ENCODE assay signal across 17 mouse cellular contexts in genomic region chr10:43084087-43084366, GRCm38 (mm10).
DNase-seq lines count a peak whose midpoint lies in the region; ATAC-seq lines count a peak whose summit lies in the region.
"Had no signal": no experiment of that assay in that cellular context is flagged by ENCODE, and none has a peak within 500 bp of the region (broad histone marks: within the 10 kb centered on the region; RNA-seq: fewer than 3 reads in every experiment).

No protein-coding gene starts in this region.

- no peak overlapping the region for H3K4me2 ChIP-seq in embryonic facial prominence, embryonic 14.5 days (ENCODE audit: low read depth, low read length)
- H3K4me2 ChIP-seq in hindbrain, embryonic 14.5 days (replicated peaks): no peak overlapping the region
- peak overlapping the region; percentile 29 for H3K4me2 ChIP-seq in midbrain, embryonic 14.5 days (ENCODE audit: low read length)
- no peak overlapping the region for H3K4me2 ChIP-seq in intestine, embryonic 16.5 days (ENCODE audit: low read depth, low read length)
- H3K4me2 ChIP-seq: heart, embryonic 12.5 days; intestine, embryonic 15.5 days; lung, embryonic 15.5 days had no signal

- no peaks in the 10 kb centered on the region for H3K4me1 ChIP-seq in embryonic facial prominence, embryonic 14.5 days (ENCODE audit: control insufficient read depth, insufficient read depth, low read length)
- H3K4me1 ChIP-seq in embryonic facial prominence, embryonic 10.5 days: peaks cover 7% of the 10 kb centered on the region
- H3K4me1 ChIP-seq in hindbrain, embryonic 14.5 days (replicated peaks; ENCODE audit: control insufficient read depth, insufficient read depth, low read length): peaks cover 20% of the 10 kb centered on the region
- peaks cover 26% of the 10 kb centered on the region for H3K4me1 ChIP-seq in midbrain, embryonic 14.5 days (ENCODE audit: control insufficient read depth, insufficient read depth, low read length)
- H3K4me1 ChIP-seq in intestine, embryonic 16.5 days (ENCODE audit: control insufficient read depth, insufficient read depth, low read length): no peaks in the 10 kb centered on the region
- H3K4me1 ChIP-seq: intestine, embryonic 15.5 days; lung, embryonic 15.5 days had no signal

- no peak overlapping the region for H3K9ac ChIP-seq in embryonic facial prominence, embryonic 14.5 days (ENCODE audit: low read depth, low read length)
- H3K9ac ChIP-seq in hindbrain, embryonic 14.5 days: peak overlapping the region; percentile 35
- peak overlapping the region; percentile 44 for H3K9ac ChIP-seq in midbrain, embryonic 14.5 days (replicated peaks; ENCODE audit: low read length)
- no peak overlapping the region for H3K9ac ChIP-seq in intestine, embryonic 16.5 days (ENCODE audit: low read depth, low read length)
- H3K9ac ChIP-seq: heart, embryonic 12.5 days; intestine, embryonic 15.5 days; lung, embryonic 15.5 days had no signal

- no peak overlapping the region for H3K27ac ChIP-seq in embryonic facial prominence, embryonic 14.5 days (replicated peaks; ENCODE audit: low read depth, low read length)
- no peak overlapping the region; the same call in 1 of the 2 replicates for H3K27ac ChIP-seq in embryonic facial prominence, embryonic 10.5 days (replicated peaks)
- H3K27ac ChIP-seq in hindbrain, embryonic 14.5 days: peak overlapping the region; percentile 68
- peak overlapping the region; percentile 89 for H3K27ac ChIP-seq in midbrain, embryonic 14.5 days (replicated peaks; ENCODE audit: low read depth, low read length)
- H3K27ac ChIP-seq in intestine, embryonic 16.5 days (ENCODE audit: low read length): no peak overlapping the region
- H3K27ac ChIP-seq: intestine, embryonic 15.5 days; kidney, postnatal 0 days; lung, embryonic 15.5 days had no signal

- H3K27me3 ChIP-seq in embryonic facial prominence, embryonic 14.5 days (replicated peaks; ENCODE audit: control insufficient read depth, insufficient read depth, low read length): no peaks in the 10 kb centered on the region
- no peaks in the 10 kb centered on the region for H3K27me3 ChIP-seq in embryonic facial prominence, embryonic 10.5 days (replicated peaks; ENCODE audit: low read depth, poor library complexity, severe bottlenecking)
- H3K27me3 ChIP-seq in hindbrain, embryonic 14.5 days (ENCODE audit: control insufficient read depth, insufficient read depth, low read length): no peaks in the 10 kb centered on the region
- H3K27me3 ChIP-seq in midbrain, embryonic 14.5 days (ENCODE audit: control insufficient read depth, insufficient read depth, low read length): no peaks in the 10 kb centered on the region
- no peaks in the 10 kb centered on the region for H3K27me3 ChIP-seq in intestine, embryonic 16.5 days (replicated peaks; ENCODE audit: control insufficient read depth, insufficient read depth, low read length)
- H3K27me3 ChIP-seq: heart, embryonic 12.5 days; intestine, embryonic 15.5 days; lung, embryonic 15.5 days had no signal

- H3K9me3 ChIP-seq in embryonic facial prominence, embryonic 14.5 days (ENCODE audit: control insufficient read depth, low read length): no peaks in the 10 kb centered on the region
- H3K9me3 ChIP-seq in embryonic facial prominence, embryonic 10.5 days: no peaks in the 10 kb centered on the region
- no peaks in the 10 kb centered on the region for H3K9me3 ChIP-seq in hindbrain, embryonic 14.5 days (ENCODE audit: control insufficient read depth, low read length)
- no peaks in the 10 kb centered on the region for H3K9me3 ChIP-seq in midbrain, embryonic 14.5 days (ENCODE audit: control insufficient read depth, low read length)
- H3K9me3 ChIP-seq in intestine, embryonic 16.5 days (ENCODE audit: control insufficient read depth, low read length): no peaks in the 10 kb centered on the region
- H3K9me3 ChIP-seq: G1E; intestine, embryonic 15.5 days; lung, embryonic 15.5 days had no signal

- ATAC-seq in embryonic facial prominence, embryonic 14.5 days (ENCODE audit: low read depth): peak; percentile 26; the same call in 1 of the 2 replicates
- ATAC-seq in hindbrain, embryonic 14.5 days (ENCODE audit: low FRiP score): peak; percentile 9; the same call in 1 of the 2 replicates
- ATAC-seq in midbrain, embryonic 14.5 days (ENCODE audit: low FRiP score, low TSS enrichment): peak; percentile 69
- no peak for ATAC-seq in intestine, embryonic 16.5 days
- ATAC-seq: CD4-positive, CD25-positive, alpha-beta regulatory T cell, adult 4 months; intestine, embryonic 15.5 days had no signal

- peaks cover 6% of the 10 kb centered on the region; the same call in 1 of the 2 replicates for H3K36me3 ChIP-seq in embryonic facial prominence, embryonic 14.5 days (ENCODE audit: control insufficient read depth, insufficient read depth, low read length)
- H3K36me3 ChIP-seq in embryonic facial prominence, embryonic 10.5 days (replicated peaks): peaks cover 23% of the 10 kb centered on the region
- H3K36me3 ChIP-seq in hindbrain, embryonic 14.5 days (replicated peaks; ENCODE audit: control insufficient read depth, insufficient read depth): peaks cover 22% of the 10 kb centered on the region; the same call in 1 of the 2 replicates
- H3K36me3 ChIP-seq in midbrain, embryonic 14.5 days (ENCODE audit: control insufficient read depth, insufficient read depth, low read length): peaks cover 15% of the 10 kb centered on the region; the same call in 1 of the 2 replicates
- H3K36me3 ChIP-seq in intestine, embryonic 16.5 days (ENCODE audit: control insufficient read depth, insufficient read depth, low read length): no peaks in the 10 kb centered on the region
- H3K36me3 ChIP-seq: G1E; intestine, embryonic 15.5 days; lung, embryonic 15.5 days had no signal

- intact Hi-C loops in left cerebral cortex, postnatal 25 days (cut with DNase I): no loop called here

- WGBS in embryonic facial prominence, embryonic 14.5 days: 49% methylated on average over 6 of the region's 6 CpGs
- WGBS in embryonic facial prominence, embryonic 10.5 days: 66% methylated on average over 6 of the region's 6 CpGs
- WGBS in hindbrain, embryonic 14.5 days: 15% methylated on average over 6 of the region's 6 CpGs
- WGBS in midbrain, embryonic 14.5 days: 5% methylated on average over 6 of the region's 6 CpGs
- 61% methylated on average over 6 of the region's 6 CpGs for WGBS in intestine, embryonic 16.5 days

- DNase-seq in embryonic facial prominence, embryonic 14.5 days (ENCODE audit: low spot score): no peak
- DNase-seq in embryonic facial prominence, embryonic 10.5 days (ENCODE audit: low spot score): no peak
- DNase-seq in hindbrain, embryonic 14.5 days (ENCODE audit: low spot score): no peak
- no peak for DNase-seq in midbrain, embryonic 14.5 days
- DNase-seq in lung, adult 18-20 months: no peak
- DNase-seq in adrenal gland, postnatal 14 days: no peak
- DNase-seq in left cerebral cortex, postnatal 25 days (ENCODE audit: low spot score in 2 of 2): no peak
- DNase-seq: cerebellum, postnatal 25 days; left cerebral cortex, postnatal 4 days; right cerebral cortex, postnatal 25 days had no signal

- no peak overlapping the region for H3K4me3 ChIP-seq in embryonic facial prominence, embryonic 14.5 days (ENCODE audit: low read depth, low read length)
- H3K4me3 ChIP-seq in embryonic facial prominence, embryonic 10.5 days: no peak overlapping the region
- no peak overlapping the region for H3K4me3 ChIP-seq in hindbrain, embryonic 14.5 days (replicated peaks; ENCODE audit: low read length)
- H3K4me3 ChIP-seq in midbrain, embryonic 14.5 days (replicated peaks; ENCODE audit: low read depth, low read length): no peak overlapping the region
- no peak overlapping the region for H3K4me3 ChIP-seq in intestine, embryonic 16.5 days (ENCODE audit: low read length)
- H3K4me3 ChIP-seq: heart, embryonic 12.5 days; intestine, embryonic 15.5 days; lung, embryonic 15.5 days had no signal

Comparison
In these comparisons a context has a peak if more than half of its experiments do, and no peak if none do; other contexts are left out.
1. H3K27ac ChIP-seq: peak in hindbrain, embryonic 14.5 days (single experiment) and midbrain, embryonic 14.5 days (single experiment); none in embryonic facial prominence, embryonic 14.5 days (single experiment), embryonic facial prominence, embryonic 10.5 days (single experiment) and intestine, embryonic 16.5 days (single experiment).
2. H3K9ac ChIP-seq: peak in hindbrain, embryonic 14.5 days (single experiment) and midbrain, embryonic 14.5 days (single experiment); none in embryonic facial prominence, embryonic 14.5 days (single experiment) and intestine, embryonic 16.5 days (single experiment).